Mouse (Mus musculus): Measurements from ENCODE around the gene Spata18. TPM values are rescaled to one million over a fixed set of nuclear protein-coding genes. Genes with fewer than 3 reads are reported as not detected.
A peak's percentile ranks its signal among the peaks of the same experiment; 100 is the strongest.

The Spata18 gene
- polyA plus RNA-seq, 1 experiment from 2014 or later, result 0.17 TPM

- Histone ChIP-seq H3K9ac (no peak overlapping the region), H3K36me3 (no peaks in the 10 kb centered on the region), H3K27ac (ENCODE audit: poor library complexity, severe bottlenecking) (no peak overlapping the region), H3K4me3 (no peak overlapping the region), H3K4me2 (no peak overlapping the region), H3K27me3 (replicated peaks) (peaks cover 17% of the 10 kb centered on the region), H3K4me1 (replicated peaks) (peaks cover 4% of the 10 kb centered on the region; the same call in 1 of the 2 replicates), H3K9me3 (replicated peaks) (no peaks in the 10 kb centered on the region; the same call in 1 of the 2 replicates)
- no peak for ATAC-seq (ENCODE audit: insufficient number of reproducible peaks, low FRiP score)
- WGBS, result 81% methylated on average over 21 of the region's 21 CpGs
Observed at GRCm38 (mm10) chr5:73721682-73722282, 70.6 kb downstream of the Spata18 start.

- Histone ChIP-seq H3K4me1 (replicated peaks) (peaks cover 13% of the 10 kb centered on the region), H3K9ac (no peak overlapping the region), H3K27me3 (replicated peaks) (peaks cover 27% of the 10 kb centered on the region), H3K4me3 (no peak overlapping the region), H3K4me2 (no peak overlapping the region), H3K36me3 (no peaks in the 10 kb centered on the region), H3K9me3 (replicated peaks) (no peaks in the 10 kb centered on the region; the same call in 1 of the 2 replicates), H3K27ac (ENCODE audit: poor library complexity, severe bottlenecking) (no peak overlapping the region)
- 0 out of 2 replicates have a peak, but pooled peaks have one; percentile 29 for ATAC-seq (ENCODE audit: insufficient number of reproducible peaks, low FRiP score)
- whole genome bisulfite sequencing, result 45% methylated on average over 4 of the region's 4 CpGs
Observed at GRCm38 (mm10) chr5:73725981-73726380, 74.8 kb downstream of the Spata18 start.

- Histone ChIP-seq H3K27ac (ENCODE audit: poor library complexity, severe bottlenecking) (no peak overlapping the region), H3K9ac (no peak overlapping the region), H3K4me3 (no peak overlapping the region), H3K36me3 (no peaks in the 10 kb centered on the region), H3K9me3 (replicated peaks) (no peaks in the 10 kb centered on the region), H3K27me3 (replicated peaks) (peaks cover 46% of the 10 kb centered on the region), H3K4me2 (no peak overlapping the region), H3K4me1 (replicated peaks) (peaks cover 13% of the 10 kb centered on the region)
- WGBS, result 4% methylated on average over 7 of the region's 7 CpGs
- peak; percentile 51; the same call in 1 of the 2 replicates for ATAC-seq (ENCODE audit: insufficient number of reproducible peaks, low FRiP score)
Observed at GRCm38 (mm10) chr5:73728651-73729050, 77.5 kb downstream of the Spata18 start.

Other genes starting within 250 kb of the Spata18 start
- not detected in 2 replicates for gene Cwh43, start 245.3 kb upstream of the Spata18 start, polyA plus RNA-seq (2016; fragmentation: Nextera tagmentation; extraction: Ambion mirVana)
- gene Dcun1d4, start 170.4 kb upstream of the Spata18 start, polyA plus RNA-seq (2016; fragmentation: Nextera tagmentation; extraction: Ambion mirVana), result 21.3 and 23.5 TPM in 2 replicates
- not detected in 2 replicates for gene Lrrc66, start 18.9 kb upstream of the Spata18 start, polyA plus RNA-seq (2016; fragmentation: Nextera tagmentation; extraction: Ambion mirVana)
- 26.0 and 26.8 TPM in 2 replicates for gene Sgcb, start 3.6 kb upstream of the Spata18 start, polyA plus RNA-seq (2016; fragmentation: Nextera tagmentation; extraction: Ambion mirVana)

Measured in heart, embryonic 12.5 days (tissue).